Mouse (Mus musculus) ES-Bruce4 (cell line): ENCODE measurements around the gene Wwtr1.

Experiments
- CTCF ChIP-seq: IDR thresholded peaks from one replicate; pipeline ENCODE4 v1.8.1; 2011; ENCODE audit warnings: low read depth, low read length
- EP300 ChIP-seq: IDR thresholded peaks from 2 replicates; pipeline ENCODE4 v1.6.1; 2011; ENCODE audit warnings: low read depth, low read length; ENCODE audit not compliant: insufficient read depth
- POLR2A ChIP-seq: IDR thresholded peaks from one replicate; pipeline ENCODE4 v1.8.1; 2011; ENCODE audit warnings: low read length; ENCODE audit not compliant: insufficient read depth

GRCm38 (mm10) chr3:57595506-57595905 lies 19.8 kb upstream of the Wwtr1 start:
- TF ChIP-seq CTCF: no peak
- TF ChIP-seq POLR2A: no peak
- no peak for TF ChIP-seq EP300
